Mouse (Mus musculus) embryonic fibroblast, embryonic 13.5 days (primary cell): ENCODE data around the gene Ndufs4.

Experiments
- CTCF ChIP-seq: IDR thresholded peaks from 2 replicates; pipeline ENCODE4 v1.5.1; 2011; ENCODE audit warnings: mild to moderate bottlenecking, control low read depth, low read length, moderate library complexity, borderline replicate concordance; ENCODE audit not compliant: insufficient read depth
- POLR2A ChIP-seq: IDR thresholded peaks from 2 replicates; pipeline ENCODE4 v1.6.1; 2011; ENCODE audit warnings: low read depth, mild to moderate bottlenecking, control low read depth, low read length, moderate library complexity

DNA sequence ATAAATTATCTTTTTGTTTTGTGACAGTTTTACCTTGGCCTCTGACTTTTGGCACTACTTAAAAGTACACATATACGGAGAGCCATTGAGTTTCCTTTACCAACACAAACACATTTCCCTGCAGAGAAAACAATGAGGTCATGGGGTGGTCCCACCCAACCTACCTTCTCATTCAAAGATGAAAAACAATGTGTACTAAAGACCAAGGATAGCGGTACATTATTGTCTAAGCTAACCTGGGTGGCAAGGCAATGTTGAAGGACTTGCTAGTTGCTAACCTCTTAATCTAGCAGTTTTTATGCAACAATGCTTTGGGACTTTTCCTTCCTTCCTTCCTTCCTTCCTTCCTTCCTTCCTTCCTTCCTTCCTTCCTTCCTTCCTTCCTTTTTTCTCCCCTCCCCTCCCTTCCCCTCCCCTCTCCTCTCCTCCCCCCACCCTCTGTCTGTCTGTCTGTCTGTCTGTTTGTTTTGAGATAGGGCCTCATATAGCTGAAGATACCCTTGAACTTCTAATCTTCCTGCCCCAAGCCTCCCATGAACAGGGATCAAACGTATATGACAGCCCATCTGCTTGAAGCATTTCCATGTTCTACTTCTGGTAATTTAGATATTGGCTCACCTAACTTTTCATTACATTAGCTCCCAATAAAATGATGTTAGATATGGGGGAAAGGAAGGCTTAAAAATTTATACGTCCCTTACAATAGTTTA is 84.4 kb downstream of the Ndufs4 start:
- TF ChIP-seq POLR2A = no peak
- no peak for TF ChIP-seq CTCF
